Mouse (Mus musculus): ENCODE data around the gene Nrp2. TPM values are rescaled to one million over a fixed set of nuclear protein-coding genes. Genes with fewer than 3 reads are reported as not detected.

Gene Nrp2
- total and polyA plus RNA-seq, 2 experiments from 2014 or later = 17.4 to 48.7 TPM

DNA sequence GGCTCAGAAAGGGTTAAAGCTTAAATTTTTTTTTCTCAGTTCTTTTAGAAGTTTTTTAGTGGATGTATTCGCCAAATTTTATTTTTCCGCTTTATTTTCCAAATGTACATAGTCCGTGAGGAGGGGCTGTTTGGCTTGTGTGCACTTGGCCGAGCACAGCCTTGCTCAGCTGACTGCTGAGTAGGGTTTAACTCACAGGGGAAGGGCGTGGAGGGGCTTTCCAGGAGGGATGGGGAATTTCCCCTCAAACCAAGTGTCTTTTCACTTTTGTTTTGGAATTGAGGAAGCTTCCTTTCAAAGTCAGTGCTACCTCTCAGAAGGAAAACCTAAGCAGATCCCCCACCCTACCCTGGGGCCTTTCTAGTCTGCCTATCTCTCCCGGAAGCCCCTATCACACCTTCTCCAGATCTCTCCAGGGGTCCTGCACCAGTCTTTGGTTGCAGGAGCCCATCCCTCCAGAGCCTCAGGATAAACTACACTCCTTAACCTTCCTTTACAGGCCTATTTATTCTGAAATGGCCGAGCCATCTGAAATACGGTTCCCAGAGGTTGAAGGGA is 33.4 kb downstream of the Nrp2 start:
- Histone ChIP-seq H3K27ac (no peak overlapping the region), H3K27me3 (ENCODE audit: insufficient read depth, low read length) (no peaks in the 10 kb centered on the region), H3K9me3 (ENCODE audit: low read length) (no peaks in the 10 kb centered on the region), H3K4me2 (ENCODE audit: low read depth, low read length) (no peak overlapping the region), H3K9ac (replicated peaks; ENCODE audit: low read length) (no peak overlapping the region), H3K36me3 (ENCODE audit: insufficient read depth, low read length) (no peaks in the 10 kb centered on the region), H3K4me3 (ENCODE audit: low read length) (no peak overlapping the region), H3K4me1 (ENCODE audit: insufficient read depth, low read length) (0 out of 2 replicates have a peak, but pooled peaks cover 5% of the 10 kb centered on the region)
- WGBS = 62% methylated on average over 8 of the region's 8 CpGs
- no peak for TF ChIP-seq CTCF (IDR thresholded peaks at IDR 0.05; ENCODE audit: low read depth)
- ATAC-seq (no peak), DNase-seq (ENCODE audit: low spot score) (no peak)

DNA sequence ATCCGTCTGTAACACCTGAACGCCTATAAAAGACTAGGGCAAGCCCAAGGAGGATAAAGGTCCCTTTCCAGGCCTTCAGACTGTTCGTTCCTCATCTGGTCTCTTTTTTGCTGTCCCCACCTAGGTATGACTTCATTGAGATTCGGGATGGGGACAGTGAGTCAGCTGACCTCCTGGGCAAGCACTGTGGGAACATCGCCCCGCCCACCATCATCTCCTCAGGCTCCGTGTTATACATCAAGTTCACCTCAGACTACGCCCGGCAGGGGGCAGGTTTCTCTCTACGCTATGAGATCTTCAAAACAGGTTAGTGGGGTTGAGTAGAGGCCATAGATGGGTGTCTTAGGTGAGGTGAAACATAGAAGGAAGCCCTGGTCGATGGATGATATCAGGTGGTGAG is 35.1 kb downstream of the Nrp2 start:
- 79% methylated on average over 11 of the region's 11 CpGs for WGBS
- no peak overlapping the region for H3K4me3 ChIP-seq (ENCODE audit: low read length)
- no peak for TF ChIP-seq CTCF (IDR thresholded peaks at IDR 0.05; ENCODE audit: low read depth)

DNA sequence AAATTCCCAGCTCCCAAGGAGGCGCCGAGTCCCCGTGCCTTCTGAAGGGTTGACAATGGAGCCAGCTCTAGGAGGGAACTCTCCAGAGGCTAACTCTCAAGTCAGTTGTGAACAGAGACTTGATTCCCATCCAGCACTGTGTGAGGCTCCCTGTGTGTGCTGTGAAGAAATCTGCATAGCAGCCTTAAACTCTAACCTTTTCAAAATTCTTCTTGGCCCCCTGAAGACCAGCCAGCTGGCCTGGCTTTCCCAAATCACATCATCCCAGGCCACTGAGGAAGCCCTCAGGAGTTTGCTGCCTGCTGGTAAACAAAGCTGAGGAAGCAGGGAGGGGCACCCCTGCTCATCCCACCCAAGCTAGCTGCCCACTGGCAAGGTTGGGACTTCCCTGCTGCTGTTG is 39.0 kb downstream of the Nrp2 start:
- 0 out of 2 replicates have a peak, but pooled peaks cover 4% of the 10 kb centered on the region for H3K4me1 ChIP-seq (ENCODE audit: insufficient read depth, low read length)
- H3K36me3 ChIP-seq (ENCODE audit: insufficient read depth, low read length) = peaks cover 5% of the 10 kb centered on the region; the same call in 1 of the 2 replicates
- no peak for TF ChIP-seq CTCF (IDR thresholded peaks at IDR 0.05; ENCODE audit: low read depth)
- H3K27ac ChIP-seq = no peak overlapping the region
- no peaks in the 10 kb centered on the region for H3K9me3 ChIP-seq (ENCODE audit: low read length)
- ATAC-seq = 0 out of 2 replicates have a peak, but pooled peaks have one; percentile 13
- H3K9ac ChIP-seq (replicated peaks; ENCODE audit: low read length) = no peak overlapping the region
- H3K4me2 ChIP-seq (ENCODE audit: low read depth, low read length) = no peak overlapping the region
- no peak overlapping the region for H3K4me3 ChIP-seq (ENCODE audit: low read length)
- 27% methylated on average over 3 of the region's 3 CpGs for WGBS
- H3K27me3 ChIP-seq (ENCODE audit: insufficient read depth, low read length) = no peaks in the 10 kb centered on the region
- DNase-seq (ENCODE audit: low spot score) = no peak

More for the DNA sequence above, 35.1 kb downstream of the Nrp2 start:
- Histone ChIP-seq H3K9ac (replicated peaks; ENCODE audit: low read length) (no peak overlapping the region), H3K4me1 (ENCODE audit: insufficient read depth, low read length) (0 out of 2 replicates have a peak, but pooled peaks cover 8% of the 10 kb centered on the region), H3K36me3 (ENCODE audit: insufficient read depth, low read length) (no peaks in the 10 kb centered on the region), H3K9me3 (ENCODE audit: low read length) (no peaks in the 10 kb centered on the region), H3K27ac (no peak overlapping the region), H3K4me2 (ENCODE audit: low read depth, low read length) (no peak overlapping the region), H3K27me3 (ENCODE audit: insufficient read depth, low read length) (no peaks in the 10 kb centered on the region)
- ATAC-seq = no peak
- no peak for DNase-seq (ENCODE audit: low spot score)

GRCm38 (mm10) chr1:62743064-62743694 is 40.1 kb downstream of the Nrp2 start:
- Histone ChIP-seq H3K27ac (peak overlapping the region; percentile 11; the same call in 1 of the 2 replicates), H3K4me1 (ENCODE audit: insufficient read depth, low read length) (0 out of 2 replicates have a peak, but pooled peaks cover 4% of the 10 kb centered on the region), H3K36me3 (ENCODE audit: insufficient read depth, low read length) (peaks cover 5% of the 10 kb centered on the region; the same call in 1 of the 2 replicates), H3K9me3 (ENCODE audit: low read length) (no peaks in the 10 kb centered on the region), H3K4me2 (ENCODE audit: low read depth, low read length) (no peak overlapping the region), H3K27me3 (ENCODE audit: insufficient read depth, low read length) (no peaks in the 10 kb centered on the region), H3K4me3 (ENCODE audit: low read length) (no peak overlapping the region), H3K9ac (replicated peaks; ENCODE audit: low read length) (no peak overlapping the region)
- TF ChIP-seq CTCF (IDR thresholded peaks at IDR 0.05; ENCODE audit: low read depth) = peak; percentile 40
- WGBS = 17% methylated on average over 8 of the region's 8 CpGs
- no peak for DNase-seq (ENCODE audit: low spot score)
- peak; percentile 78; the same call in 1 of the 2 replicates for ATAC-seq

DNA sequence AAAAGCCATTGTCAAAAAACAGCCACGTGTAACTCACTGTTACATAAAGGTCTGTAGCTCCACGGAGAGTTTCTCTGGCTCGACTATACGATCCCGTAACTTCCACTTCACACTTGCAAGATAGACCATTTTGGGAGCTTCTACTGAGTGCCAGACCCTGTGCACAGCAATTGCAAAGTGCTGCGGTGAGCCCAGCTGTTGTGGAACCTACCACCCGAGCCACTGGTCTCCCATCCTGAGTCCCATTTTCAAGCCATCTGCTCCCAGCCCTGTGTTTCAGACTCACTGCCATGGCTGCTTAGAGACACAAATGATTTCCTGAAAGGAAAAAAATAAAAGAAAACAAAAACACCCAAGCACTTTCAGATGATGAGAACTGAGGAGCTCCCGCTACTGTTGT is 42.8 kb downstream of the Nrp2 start:
- Histone ChIP-seq H3K27me3 (ENCODE audit: insufficient read depth, low read length) (no peaks in the 10 kb centered on the region), H3K4me2 (ENCODE audit: low read depth, low read length) (no peak overlapping the region), H3K9ac (replicated peaks; ENCODE audit: low read length) (no peak overlapping the region), H3K9me3 (ENCODE audit: low read length) (no peaks in the 10 kb centered on the region), H3K4me1 (ENCODE audit: insufficient read depth, low read length) (0 out of 2 replicates have a peak, but pooled peaks cover 4% of the 10 kb centered on the region), H3K4me3 (ENCODE audit: low read length) (no peak overlapping the region), H3K36me3 (ENCODE audit: insufficient read depth, low read length) (peaks cover 5% of the 10 kb centered on the region; the same call in 1 of the 2 replicates), H3K27ac (no peak overlapping the region)
- TF ChIP-seq CTCF (IDR thresholded peaks at IDR 0.05; ENCODE audit: low read depth) = no peak
- DNase-seq (ENCODE audit: low spot score) = no peak
- WGBS = 87% methylated on average over 8 of the region's 8 CpGs
- ATAC-seq = no peak

DNA sequence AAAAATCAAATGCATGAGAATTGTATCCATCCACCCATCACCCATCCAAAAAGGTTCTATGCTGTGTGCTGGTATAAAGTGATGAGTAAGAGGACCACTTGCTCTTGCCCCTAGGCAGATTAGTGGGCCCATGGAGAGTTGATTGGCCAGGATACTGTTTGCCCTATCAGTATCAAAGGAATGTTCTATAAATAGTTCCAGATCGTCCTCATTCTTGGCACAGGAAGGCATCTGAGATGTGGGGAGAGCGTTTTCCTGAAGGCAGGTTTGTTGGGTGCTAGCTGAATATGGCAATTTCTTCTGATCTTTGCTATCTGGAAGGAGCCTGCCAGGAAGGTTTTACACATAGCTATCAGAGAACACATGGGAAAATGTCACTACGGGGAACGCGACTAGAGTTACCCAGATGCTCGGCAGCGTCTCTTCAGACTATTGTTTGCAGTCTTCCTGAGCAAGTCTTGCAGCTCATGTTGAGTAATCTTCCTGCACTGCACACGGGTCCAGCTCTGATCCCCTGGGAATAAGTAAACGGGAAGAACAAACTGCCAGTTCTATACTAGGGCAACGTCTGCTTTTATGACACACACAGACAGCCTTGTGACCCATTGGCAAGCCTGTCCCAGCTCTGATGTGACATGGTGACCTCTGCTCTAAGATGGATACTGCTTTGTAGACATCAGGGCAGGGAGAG is 44.5 kb downstream of the Nrp2 start:
- Histone ChIP-seq H3K4me1 (ENCODE audit: insufficient read depth, low read length) (0 out of 2 replicates have a peak, but pooled peaks cover 10% of the 10 kb centered on the region), H3K4me2 (ENCODE audit: low read depth, low read length) (no peak overlapping the region), H3K27ac (no peak overlapping the region), H3K9me3 (ENCODE audit: low read length) (no peaks in the 10 kb centered on the region), H3K4me3 (ENCODE audit: low read length) (no peak overlapping the region), H3K9ac (replicated peaks; ENCODE audit: low read length) (no peak overlapping the region), H3K36me3 (ENCODE audit: insufficient read depth, low read length) (peaks cover 5% of the 10 kb centered on the region; the same call in 1 of the 2 replicates), H3K27me3 (ENCODE audit: insufficient read depth, low read length) (no peaks in the 10 kb centered on the region)
- ATAC-seq (no peak), DNase-seq (ENCODE audit: low spot score) (no peak)
- WGBS = 59% methylated on average over 10 of the region's 10 CpGs
- TF ChIP-seq CTCF (IDR thresholded peaks at IDR 0.05; ENCODE audit: low read depth) = no peak
